Mouse (Mus musculus) spleen, adult 2 months (tissue): ENCODE measurements around the gene Cdh23.

Experiments used
- CTCF ChIP-seq: fragments of 200-500 bp; IDR thresholded peaks from 2 replicates; pipeline ENCODE4 v1.5.1; 2011; ENCODE audit warnings: mild to moderate bottlenecking, inconsistent platforms; ENCODE audit not compliant: insufficient read depth, insufficient read length, insufficient replicate concordance; ENCODE audit errors: extremely low read depth
- POLR2A ChIP-seq: fragments of 200-500 bp; IDR thresholded peaks from 2 replicates; pipeline ENCODE4 v1.6.1; 2011; ENCODE audit warnings: low read depth, low read length, inconsistent platforms

GRCm38 (mm10) chr10:60354881-60355677 is 341.2 kb downstream of the Cdh23 start:
- no peak for TF ChIP-seq POLR2A
- no peak for TF ChIP-seq CTCF
